Mouse (Mus musculus): ENCODE results near the gene Gm20449. TPM values are rescaled to one million over a fixed set of nuclear protein-coding genes. Genes with fewer than 3 reads are reported as not detected.
"Not testable (repeated sequence)": the region's sequence is repeated elsewhere in the genome, so short reads cannot be mapped to it uniquely, and the experiment has no call there.

Gene Gm20449
- 0.08 and 0.17 TPM in 2 replicates for polyA plus RNA-seq (2015; fragmentation: Nextera tagmentation; extraction: Ambion mirVana)

GRCm38 (mm10) chr7:41499389-41500049 is at the start of gene Gm20449, which contains the start of gene AW146154:
TSS of gene Gm20449 (minus strand) at chr7:41499417.
TSS of gene AW146154 (minus strand) at chr7:41499890.
- WGBS, result under 1% methylated on average over 18 of the region's 18 CpGs
- H3K4me2 ChIP-seq, result peak within 1 kb of the TSS; percentile 75
- no peaks in the 10 kb centered on the region for H3K27me3 ChIP-seq
- 0 out of 2 replicates have a peak, but pooled peaks cover 3% of the 10 kb centered on the region for H3K4me1 ChIP-seq (replicated peaks)
- H3K9me3 ChIP-seq, result 0 out of 2 replicates have a peak, but pooled peaks cover 13% of the 10 kb centered on the region
- peaks cover 6% of the 10 kb centered on the region; the same call in 1 of the 2 replicates for H3K36me3 ChIP-seq
- H3K4me3 ChIP-seq, result peak within 1 kb of the TSS; percentile 53
- ATAC-seq (ENCODE audit: low read depth), result peak; percentile 99
- no peak within 1 kb of the TSS for H3K27ac ChIP-seq (replicated peaks)
- H3K9ac ChIP-seq, result peak within 1 kb of the TSS; percentile 60

GRCm38 (mm10) chr7:41512672-41513071 is 13.5 kb upstream of the Gm20449 start:
- H3K4me1 ChIP-seq (replicated peaks), result no peaks in the 10 kb centered on the region
- no peak overlapping the region for H3K27ac ChIP-seq (replicated peaks)
- no peak overlapping the region for H3K9ac ChIP-seq
- H3K27me3 ChIP-seq, result no peaks in the 10 kb centered on the region
- H3K9me3 ChIP-seq, result peaks cover 8% of the 10 kb centered on the region; the same call in 1 of the 2 replicates
- ATAC-seq (ENCODE audit: low read depth), result no peak
- no peak overlapping the region for H3K4me2 ChIP-seq
- no peaks in the 10 kb centered on the region for H3K36me3 ChIP-seq
- 84% methylated on average over 3 of the region's 3 CpGs for WGBS
- no peak overlapping the region for H3K4me3 ChIP-seq

GRCm38 (mm10) chr7:41512207-41512606 is 13.0 kb upstream of the Gm20449 start:
- no peaks in the 10 kb centered on the region for H3K36me3 ChIP-seq
- H3K27me3 ChIP-seq, result no peaks in the 10 kb centered on the region
- H3K4me3 ChIP-seq, result no peak overlapping the region
- H3K4me2 ChIP-seq, result no peak overlapping the region
- no peak overlapping the region for H3K9ac ChIP-seq
- no peaks in the 10 kb centered on the region for H3K4me1 ChIP-seq (replicated peaks)
- ATAC-seq (ENCODE audit: low read depth), result no peak
- H3K9me3 ChIP-seq, result peaks cover 8% of the 10 kb centered on the region; the same call in 1 of the 2 replicates
- no peak overlapping the region for H3K27ac ChIP-seq (replicated peaks)
- 18% methylated on average over 1 of the region's 1 CpGs for WGBS

- WGBS, result 30% methylated on average over 1 of the region's 1 CpGs
- Histone ChIP-seq H3K27me3 (no peaks in the 10 kb centered on the region), H3K27ac (replicated peaks) (no peak overlapping the region), H3K4me2 (no peak overlapping the region), H3K4me3 (no peak overlapping the region), H3K9me3 (no peaks in the 10 kb centered on the region), H3K4me1 (replicated peaks) (0 out of 2 replicates have a peak, but pooled peaks cover 3% of the 10 kb centered on the region), H3K36me3 (no peaks in the 10 kb centered on the region), H3K9ac (no peak overlapping the region)
- ATAC-seq (ENCODE audit: low read depth), result no peak
These were observed 3.2 kb upstream of the Gm20449 start for GRCm38 (mm10) chr7:41502402-41502801.

- Histone ChIP-seq H3K4me1 (replicated peaks) (0 out of 2 replicates have a peak, but pooled peaks cover 3% of the 10 kb centered on the region), H3K4me2 (peak overlapping the region; percentile 75), H3K9ac (peak overlapping the region; percentile 60), H3K27me3 (no peaks in the 10 kb centered on the region), H3K9me3 (0 out of 2 replicates have a peak, but pooled peaks cover 5% of the 10 kb centered on the region), H3K4me3 (peak overlapping the region; percentile 53), H3K36me3 (no peaks in the 10 kb centered on the region), H3K27ac (replicated peaks) (no peak overlapping the region)
- 21% methylated on average over 22 of the region's 22 CpGs for whole genome bisulfite sequencing
- ATAC-seq (ENCODE audit: low read depth), result peak; percentile 21; the same call in 1 of the 2 replicates
These were observed 1.1 kb upstream of the Gm20449 start for GRCm38 (mm10) chr7:41500151-41500934.

- not testable (repeated sequence) for H3K4me1 ChIP-seq (replicated peaks); ATAC-seq (ENCODE audit: low read depth); H3K27ac ChIP-seq (replicated peaks); H3K27me3 ChIP-seq; H3K36me3 ChIP-seq
- H3K9me3 ChIP-seq, result 0 out of 2 replicates have a peak, but pooled peaks cover 17% of the 10 kb centered on the region
- WGBS, result 0% methylated on average over 6 of the region's 6 CpGs
- peak overlapping the region; percentile 60 for H3K9ac ChIP-seq
- peak overlapping the region; percentile 53 for H3K4me3 ChIP-seq
- peak overlapping the region; percentile 75 for H3K4me2 ChIP-seq
These were observed 214 bp downstream of the Gm20449 start for GRCm38 (mm10) chr7:41499018-41499388.

GRCm38 (mm10) chr7:41498464-41498863 is 753 bp downstream of the Gm20449 start:
- Histone ChIP-seq H3K9me3 (0 out of 2 replicates have a peak, but pooled peaks cover 17% of the 10 kb centered on the region), H3K4me2 (peak overlapping the region; percentile 75), H3K9ac (0 out of 2 replicates have a peak overlapping the region, but pooled peaks have one; percentile 60), H3K4me3 (peak overlapping the region; percentile 53)
- not testable (repeated sequence) for H3K27ac ChIP-seq (replicated peaks); H3K27me3 ChIP-seq; H3K36me3 ChIP-seq; ATAC-seq (ENCODE audit: low read depth); H3K4me1 ChIP-seq (replicated peaks)
- WGBS, result 78% methylated on average over 4 of the region's 4 CpGs

GRCm38 (mm10) chr7:41497871-41498270 is 1.3 kb downstream of the Gm20449 start:
- H3K9ac ChIP-seq, result no peak overlapping the region
- H3K27ac ChIP-seq (replicated peaks), result no peak overlapping the region
- no peaks in the 10 kb centered on the region for H3K27me3 ChIP-seq
- H3K4me3 ChIP-seq, result no peak overlapping the region
- H3K4me1 ChIP-seq (replicated peaks), result 0 out of 2 replicates have a peak, but pooled peaks cover 3% of the 10 kb centered on the region
- no peak overlapping the region for H3K4me2 ChIP-seq
- 94% methylated on average over 2 of the region's 2 CpGs for WGBS
- H3K9me3 ChIP-seq, result 0 out of 2 replicates have a peak, but pooled peaks cover 17% of the 10 kb centered on the region
- no peak for ATAC-seq (ENCODE audit: low read depth)
- H3K36me3 ChIP-seq, result peaks cover 6% of the 10 kb centered on the region; the same call in 1 of the 2 replicates

- H3K4me1 ChIP-seq (replicated peaks), result no peaks in the 10 kb centered on the region
- 6% methylated on average over 10 of the region's 10 CpGs for WGBS
- H3K9ac ChIP-seq, result peak overlapping the region; percentile 38; the same call in 1 of the 2 replicates
- H3K4me3 ChIP-seq, result no peak overlapping the region
- H3K36me3 ChIP-seq, result no peaks in the 10 kb centered on the region
- ATAC-seq (ENCODE audit: low read depth), result no peak
- H3K27me3 ChIP-seq, result no peaks in the 10 kb centered on the region
- H3K9me3 ChIP-seq, result peaks cover 7% of the 10 kb centered on the region
- 0 out of 2 replicates have a peak overlapping the region, but pooled peaks have one; percentile 29 for H3K4me2 ChIP-seq
- H3K27ac ChIP-seq (replicated peaks), result no peak overlapping the region
These were observed 47.4 kb downstream of the Gm20449 start for GRCm38 (mm10) chr7:41451864-41452263.

GRCm38 (mm10) chr7:41448596-41448995 is 50.6 kb downstream of the Gm20449 start, which contains the start of gene Vmn2r57:
TSS of gene Vmn2r57 (minus strand) at chr7:41448696.
- H3K27me3 ChIP-seq; H3K9me3 ChIP-seq; H3K4me2 ChIP-seq; H3K27ac ChIP-seq (replicated peaks); H3K36me3 ChIP-seq; H3K4me3 ChIP-seq; H3K4me1 ChIP-seq (replicated peaks); H3K9ac ChIP-seq; ATAC-seq (ENCODE audit: low read depth): not testable (repeated sequence)
- 79% methylated on average over 1 of the region's 1 CpGs for WGBS

- ATAC-seq (ENCODE audit: low read depth), result peak; percentile 52
- Histone ChIP-seq H3K4me2 (peak overlapping the region; percentile 36), H3K36me3 (no peaks in the 10 kb centered on the region), H3K4me3 (0 out of 2 replicates have a peak overlapping the region, but pooled peaks have one; percentile 6), H3K27me3 (no peaks in the 10 kb centered on the region), H3K27ac (replicated peaks) (no peak overlapping the region), H3K9me3 (no peaks in the 10 kb centered on the region), H3K4me1 (replicated peaks) (peaks cover 6% of the 10 kb centered on the region; the same call in 1 of the 2 replicates), H3K9ac (no peak overlapping the region)
- WGBS, result 76% methylated on average over 4 of the region's 4 CpGs
These were observed 105.1 kb downstream of the Gm20449 start for GRCm38 (mm10) chr7:41394130-41394529.

All from neural tube, embryonic 13.5 days (tissue).